21 mouse cellular contexts compared by ENCODE assay signal in the genomic region with DNA sequence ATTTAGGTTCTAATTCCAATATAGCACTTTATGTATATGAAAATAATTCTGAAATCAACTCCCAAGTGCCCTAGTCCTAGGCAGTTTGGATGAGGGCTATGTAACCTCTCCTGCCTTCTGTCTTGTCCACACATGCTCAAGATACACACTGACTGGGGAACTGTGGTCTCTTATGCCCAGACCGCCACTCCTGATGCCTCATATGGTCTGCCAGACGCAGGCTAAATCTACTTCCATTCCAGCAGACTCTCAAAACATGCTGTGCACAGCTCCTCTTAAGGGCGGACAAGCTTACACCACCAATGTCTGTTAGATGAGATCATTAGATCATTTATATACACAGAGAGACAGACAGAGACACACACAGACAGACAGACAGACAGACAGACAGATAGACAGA. TPM values are rescaled to one million over a fixed set of nuclear protein-coding genes. Genes with fewer than 3 reads are reported as not detected.
DNase-seq lines count a peak whose midpoint lies in the region; TF ChIP-seq lines count a peak whose summit lies in the region.
"Had no signal": no experiment of that assay in that cellular context is flagged by ENCODE, and none has a peak within 500 bp of the region (broad histone marks: within the 10 kb centered on the region; RNA-seq: fewer than 3 reads in every experiment).

No protein-coding gene starts in this region.

- peak overlapping the region; percentile 73; the same call in 1 of the 2 replicates for H3K27ac ChIP-seq in cerebellum, adult 2 months (ENCODE audit: insufficient read depth, low read length)
- peak overlapping the region; percentile 76 for H3K27ac ChIP-seq in heart, adult 2 months
- peak overlapping the region; percentile 5; the same call in 1 of the 2 replicates for H3K27ac ChIP-seq in layer of hippocampus, adult 2 months
- H3K27ac ChIP-seq: embryonic facial prominence, embryonic 15.5 days; forebrain, embryonic 10.5 days; limb, embryonic 10.5 days; midbrain, embryonic 13.5 days had no signal

- no peak for TF ChIP-seq CTCF in cerebellum, adult 2 months (IDR thresholded peaks at IDR 0.05; ENCODE audit: borderline replicate concordance, insufficient read depth, low read depth, low read length)
- no peak for TF ChIP-seq CTCF in heart, adult 2 months (IDR thresholded peaks at IDR 0.05)
- TF ChIP-seq CTCF in layer of hippocampus, adult 2 months (conservative IDR thresholded peaks at IDR 0.05) = no peak

- no peaks in the 10 kb centered on the region for H3K27me3 ChIP-seq in cerebellum, adult 2 months (ENCODE audit: control insufficient read depth, insufficient read depth, low read length)
- no peaks in the 10 kb centered on the region for H3K27me3 ChIP-seq in heart, adult 2 months (ENCODE audit: control insufficient read depth, insufficient read depth, low read length)
- H3K27me3 ChIP-seq: CH12.LX; embryonic facial prominence, embryonic 15.5 days; midbrain, embryonic 13.5 days had no signal

- whole genome bisulfite sequencing in cerebellum, adult 2 months = 5% methylated on average over 3 of the region's 3 CpGs
- 65% methylated on average over 3 of the region's 3 CpGs for WGBS in heart, adult 2 months

- peak in 1 of 2 experiments; percentile 43 for DNase-seq in cerebellum, adult 2 months
- no peak for DNase-seq in cerebellum, adult 18-20 months
- no peak for DNase-seq in heart, adult 2 months
- DNase-seq in heart, postnatal 25 days (ENCODE audit: low spot score) = no peak
- no peak for DNase-seq in layer of hippocampus, adult 2 months (ENCODE audit: low spot score in 2 of 2)
- DNase-seq in layer of hippocampus, postnatal 10 days (ENCODE audit: low spot score in 2 of 2) = no peak
- DNase-seq in skeletal muscle tissue, adult 2 months (ENCODE audit: low read depth, low spot score) = peak; percentile 68
- no peak for DNase-seq in kidney, postnatal 36 days
- DNase-seq: adrenal gland, adult 8-10 months; embryo, embryonic 11 days; kidney, adult 9 months; layer of hippocampus, postnatal 36 days; lung, adult 2 months had no signal

- TF ChIP-seq EP300 in heart, adult 2 months (IDR thresholded peaks at IDR 0.05; ENCODE audit: insufficient read depth, low read depth, low read length) = no peak

- no peak overlapping the region for H3K4me3 ChIP-seq in cerebellum, adult 2 months (replicated peaks; ENCODE audit: insufficient read depth, low read depth, low read length)
- no peak overlapping the region for H3K4me3 ChIP-seq in heart, adult 2 months
- no peak overlapping the region for H3K4me3 ChIP-seq in layer of hippocampus, adult 2 months
- H3K4me3 ChIP-seq: embryonic facial prominence, embryonic 15.5 days; forebrain, embryonic 10.5 days; limb, embryonic 10.5 days; midbrain, embryonic 13.5 days had no signal

- H3K4me1 ChIP-seq in cerebellum, adult 2 months (ENCODE audit: control insufficient read depth, insufficient read depth, low read length) = peaks cover 13% of the 10 kb centered on the region
- peaks cover 12% of the 10 kb centered on the region for H3K4me1 ChIP-seq in heart, adult 2 months (ENCODE audit: control insufficient read depth, insufficient read depth, low read length)

- no peaks in the 10 kb centered on the region for H3K79me2 ChIP-seq in heart, adult 2 months (replicated peaks; ENCODE audit: control insufficient read depth, insufficient read depth, low read length)

- H3K36me3 ChIP-seq in heart, adult 2 months (ENCODE audit: control insufficient read depth, insufficient read depth, low read length) = no peaks in the 10 kb centered on the region
- H3K36me3 ChIP-seq: embryonic facial prominence, embryonic 15.5 days; forebrain, embryonic 10.5 days; limb, embryonic 10.5 days; midbrain, embryonic 13.5 days had no signal

- intact Hi-C loops in heart, adult 2 months (cut with DNase I) = loop anchor here (2.0 kb wide), 1 partner anchor 15 kb away; no protein-coding TSS in a partner anchor
- intact Hi-C loops in heart, postnatal 25 days (cut with DNase I) = loop anchor here (2.0 kb wide), 1 partner anchor 19 kb away; no protein-coding TSS in a partner anchor

- TF ChIP-seq POLR2A in cerebellum, adult 2 months (IDR thresholded peaks at IDR 0.05; ENCODE audit: borderline replicate concordance, insufficient read depth, low read length) = no peak
- TF ChIP-seq POLR2A in heart, adult 2 months (IDR thresholded peaks at IDR 0.05; ENCODE audit: insufficient read depth, low read depth, low read length) = no peak

- no peak overlapping the region for H3K9ac ChIP-seq in heart, adult 2 months (ENCODE audit: low read depth, low read length)
- H3K9ac ChIP-seq: embryonic facial prominence, embryonic 15.5 days; midbrain, embryonic 13.5 days had no signal

RNA-seq across cellular contexts. Expression of a gene that starts 41.3 kb away (rescaled TPM):
- polyA plus RNA-seq in cerebellum, adult 2 months (2012; rRNA removed) = 0.16 and 0.21 TPM in 2 replicates
- not detected for total RNA-seq in heart, adult 2 months (2021)
- polyA plus RNA-seq in heart, adult 2 months (2012; rRNA removed) = 0.09 and 0.12 TPM in 2 replicates
- total RNA-seq in heart, postnatal 25 days (2021) = not detected
- not detected for total RNA-seq in layer of hippocampus, adult 2 months (2021)
- under 1 TPM; 0.18 to 0.32 TPM for total RNA-seq in layer of hippocampus, postnatal 10 days (2021)
- total RNA-seq: CH12.LX; layer of hippocampus, postnatal 36 days had no signal
- polyA plus RNA-seq: forebrain, embryonic 10.5 days; inflammation-experienced regulatory T-cells, adult 6 months; large intestine, adult 2 months; limb, embryonic 10.5 days; liver, embryonic 11.5 days; midbrain, embryonic 13.5 days had no signal

Comparison
In these comparisons a context has a peak if more than half of its experiments do, and no peak if none do; other contexts are left out.
1. H3K27ac ChIP-seq: peak in every context shown above with its lines; median percentile 76 in heart, adult 2 months; 73 in cerebellum, adult 2 months; 5 in layer of hippocampus, adult 2 months.